Mouse (Mus musculus) embryonic facial prominence, embryonic 12.5 days (tissue): ENCODE measurements around the gene Tmem51. TPM values are rescaled to one million over a fixed set of nuclear protein-coding genes. Genes with fewer than 3 reads are reported as not detected.

Source experiments
- ATAC-seq: fragments of 200-750 bp; cut with Nextera tagmentation; 2 replicates; pipeline ENCODE4 v1.8.0; 2017; ENCODE audit not compliant: insufficient number of reproducible peaks, insufficient read depth, low FRiP score, low TSS enrichment
- H3K27ac ChIP-seq: fragments of 300-500 bp; sonication (generic); 2 replicates; pipeline ENCODE4 v1.5.1; 2016; ENCODE audit warnings: mild to moderate bottlenecking
- H3K27me3 ChIP-seq: fragments of 300-500 bp; sonication (generic); 2 replicates; pipeline ENCODE4 v1.6.1; 2016; ENCODE audit warnings: mild to moderate bottlenecking, moderate library complexity
- H3K36me3 ChIP-seq: fragments of 300-500 bp; sonication (generic); 2 replicates; pipeline ENCODE4 v1.6.1; 2016; ENCODE audit warnings: mild to moderate bottlenecking
- H3K4me1 ChIP-seq: fragments of 300-500 bp; sonication (generic); 2 replicates; pipeline ENCODE4 v1.6.1; 2016
- H3K4me2 ChIP-seq: fragments of 300-500 bp; sonication (generic); replicated peaks from 2 replicates; pipeline ENCODE4 v1.6.1; 2016; ENCODE audit warnings: mild to moderate bottlenecking, moderate library complexity
- H3K4me3 ChIP-seq: fragments of 300-500 bp; sonication (generic); 2 replicates; pipeline ENCODE4 v1.5.1; 2016; ENCODE audit warnings: mild to moderate bottlenecking
- H3K9ac ChIP-seq: fragments of 300-500 bp; sonication (generic); 2 replicates; pipeline ENCODE4 v1.6.1; 2016; ENCODE audit warnings: mild to moderate bottlenecking, moderate library complexity
- H3K9me3 ChIP-seq: fragments of 300-500 bp; sonication (generic); 2 replicates; pipeline ENCODE4 v1.6.1; 2016; ENCODE audit warnings: mild to moderate bottlenecking, moderate library complexity
- WGBS: fragments of 180-500 bp; shearing (Covaris S2); methylation state at CpG from one replicate; pipeline ENCODE4 v1.1.7; 2016; 5-methylcytosine and 5-hydroxymethylcytosine counted together
- polyA plus RNA-seq: library from polyadenylated mRNA; unstranded; fragments of >200 nt; fragmentation: Nextera tagmentation; extraction: Ambion mirVana; gene quantifications from 2 replicates; pipeline ENCODE4 v1.2.1, GENCODE M21; 2016

Tmem51 gene
- polyA plus RNA-seq, 1 experiment from 2014 or later = 12.2 TPM

- Histone ChIP-seq H3K36me3 (no peaks in the 10 kb centered on the region), H3K9me3 (no peaks in the 10 kb centered on the region), H3K27ac (no peak overlapping the region), H3K9ac (no peak overlapping the region), H3K4me3 (no peak overlapping the region), H3K4me1 (peaks cover 18% of the 10 kb centered on the region), H3K27me3 (no peaks in the 10 kb centered on the region), H3K4me2 (no peak overlapping the region)
- WGBS = 53% methylated on average over 4 of the region's 4 CpGs
- ATAC-seq = no peak
These were observed 17.5 kb downstream of the Tmem51 start for GRCm38 (mm10) chr4:142066576-142066975.

GRCm38 (mm10) chr4:142065835-142066234, 18.3 kb downstream of the Tmem51 start:
- Histone ChIP-seq H3K4me2 (no peak overlapping the region), H3K4me3 (no peak overlapping the region), H3K27ac (no peak overlapping the region), H3K36me3 (no peaks in the 10 kb centered on the region), H3K9me3 (no peaks in the 10 kb centered on the region), H3K27me3 (no peaks in the 10 kb centered on the region), H3K4me1 (peaks cover 17% of the 10 kb centered on the region), H3K9ac (no peak overlapping the region)
- 66% methylated on average over 6 of the region's 6 CpGs for WGBS
- ATAC-seq = no peak

GRCm38 (mm10) chr4:142065270-142065669, 18.8 kb downstream of the Tmem51 start:
- no peaks in the 10 kb centered on the region for H3K27me3 ChIP-seq
- no peak overlapping the region for H3K4me2 ChIP-seq
- H3K9ac ChIP-seq = no peak overlapping the region
- H3K4me1 ChIP-seq = peaks cover 19% of the 10 kb centered on the region
- no peaks in the 10 kb centered on the region for H3K36me3 ChIP-seq
- no peak overlapping the region for H3K4me3 ChIP-seq
- H3K27ac ChIP-seq = no peak overlapping the region
- WGBS = 83% methylated on average over 8 of the region's 8 CpGs
- H3K9me3 ChIP-seq = no peaks in the 10 kb centered on the region
- ATAC-seq = no peak

GRCm38 (mm10) chr4:142064582-142065228, 19.4 kb downstream of the Tmem51 start:
- Histone ChIP-seq H3K9me3 (no peaks in the 10 kb centered on the region), H3K9ac (no peak overlapping the region), H3K4me3 (no peak overlapping the region), H3K27ac (no peak overlapping the region), H3K36me3 (no peaks in the 10 kb centered on the region), H3K4me2 (no peak overlapping the region), H3K27me3 (no peaks in the 10 kb centered on the region), H3K4me1 (peaks cover 19% of the 10 kb centered on the region)
- WGBS = 85% methylated on average over 11 of the region's 11 CpGs
- no peak for ATAC-seq

- Histone ChIP-seq H3K9me3 (no peaks in the 10 kb centered on the region), H3K4me1 (peaks cover 13% of the 10 kb centered on the region), H3K9ac (no peak overlapping the region), H3K36me3 (no peaks in the 10 kb centered on the region), H3K27me3 (no peaks in the 10 kb centered on the region), H3K4me2 (no peak overlapping the region), H3K27ac (no peak overlapping the region), H3K4me3 (no peak overlapping the region)
- ATAC-seq = no peak; the same call in 1 of the 2 replicates
- 86% methylated on average over 8 of the region's 8 CpGs for WGBS
These were observed 21.0 kb downstream of the Tmem51 start for GRCm38 (mm10) chr4:142063057-142063534.

GRCm38 (mm10) chr4:142061485-142062240, 22.4 kb downstream of the Tmem51 start:
- no peaks in the 10 kb centered on the region for H3K27me3 ChIP-seq
- no peaks in the 10 kb centered on the region for H3K9me3 ChIP-seq
- H3K27ac ChIP-seq = no peak overlapping the region
- 72% methylated on average over 23 of the region's 23 CpGs for WGBS
- ATAC-seq = no peak
- H3K36me3 ChIP-seq = no peaks in the 10 kb centered on the region
- H3K4me3 ChIP-seq = no peak overlapping the region
- peaks cover 20% of the 10 kb centered on the region for H3K4me1 ChIP-seq
- H3K9ac ChIP-seq = no peak overlapping the region
- no peak overlapping the region for H3K4me2 ChIP-seq

- WGBS = 65% methylated on average over 18 of the region's 18 CpGs
- H3K4me1 ChIP-seq = peaks cover 20% of the 10 kb centered on the region
- no peaks in the 10 kb centered on the region for H3K36me3 ChIP-seq
- H3K4me2 ChIP-seq = no peak overlapping the region
- H3K27ac ChIP-seq = peak overlapping the region; percentile 69; the same call in 1 of the 2 replicates
- H3K9me3 ChIP-seq = no peaks in the 10 kb centered on the region
- no peaks in the 10 kb centered on the region for H3K27me3 ChIP-seq
- no peak overlapping the region for H3K4me3 ChIP-seq
- peak; percentile 7; the same call in 1 of the 2 replicates for ATAC-seq
- no peak overlapping the region for H3K9ac ChIP-seq
These were observed 23.4 kb downstream of the Tmem51 start for GRCm38 (mm10) chr4:142060455-142061378.

GRCm38 (mm10) chr4:142059841-142060193, 24.3 kb downstream of the Tmem51 start:
- Histone ChIP-seq H3K4me2 (no peak overlapping the region), H3K27ac (no peak overlapping the region), H3K36me3 (no peaks in the 10 kb centered on the region), H3K4me1 (peaks cover 20% of the 10 kb centered on the region; the same call in 1 of the 2 replicates), H3K9ac (no peak overlapping the region), H3K9me3 (no peaks in the 10 kb centered on the region), H3K27me3 (no peaks in the 10 kb centered on the region), H3K4me3 (no peak overlapping the region)
- WGBS = 82% methylated on average over 8 of the region's 8 CpGs
- no peak for ATAC-seq

GRCm38 (mm10) chr4:142059113-142059840, 24.8 kb downstream of the Tmem51 start:
- H3K9me3 ChIP-seq = no peaks in the 10 kb centered on the region
- WGBS = 81% methylated on average over 13 of the region's 13 CpGs
- H3K4me3 ChIP-seq = no peak overlapping the region
- H3K4me1 ChIP-seq = peaks cover 20% of the 10 kb centered on the region; the same call in 1 of the 2 replicates
- no peak overlapping the region for H3K9ac ChIP-seq
- H3K27me3 ChIP-seq = no peaks in the 10 kb centered on the region
- no peak for ATAC-seq
- no peaks in the 10 kb centered on the region for H3K36me3 ChIP-seq
- H3K4me2 ChIP-seq = no peak overlapping the region
- no peak overlapping the region for H3K27ac ChIP-seq

GRCm38 (mm10) chr4:142057529-142058216, 26.4 kb downstream of the Tmem51 start:
- Histone ChIP-seq H3K9ac (no peak overlapping the region), H3K4me3 (no peak overlapping the region), H3K9me3 (no peaks in the 10 kb centered on the region), H3K27me3 (no peaks in the 10 kb centered on the region), H3K4me1 (peaks cover 29% of the 10 kb centered on the region), H3K4me2 (no peak overlapping the region), H3K36me3 (no peaks in the 10 kb centered on the region), H3K27ac (no peak overlapping the region)
- WGBS = 65% methylated on average over 22 of the region's 22 CpGs
- ATAC-seq = no peak
